Mouse (Mus musculus) heart, adult 11 months (tissue): Measurements from ENCODE around the gene Adck2.

Experiments used
- DNase-seq: peaks from one replicate; pipeline ENCODE4 v3.0.0; 2022

The Adck2 gene

DNA sequence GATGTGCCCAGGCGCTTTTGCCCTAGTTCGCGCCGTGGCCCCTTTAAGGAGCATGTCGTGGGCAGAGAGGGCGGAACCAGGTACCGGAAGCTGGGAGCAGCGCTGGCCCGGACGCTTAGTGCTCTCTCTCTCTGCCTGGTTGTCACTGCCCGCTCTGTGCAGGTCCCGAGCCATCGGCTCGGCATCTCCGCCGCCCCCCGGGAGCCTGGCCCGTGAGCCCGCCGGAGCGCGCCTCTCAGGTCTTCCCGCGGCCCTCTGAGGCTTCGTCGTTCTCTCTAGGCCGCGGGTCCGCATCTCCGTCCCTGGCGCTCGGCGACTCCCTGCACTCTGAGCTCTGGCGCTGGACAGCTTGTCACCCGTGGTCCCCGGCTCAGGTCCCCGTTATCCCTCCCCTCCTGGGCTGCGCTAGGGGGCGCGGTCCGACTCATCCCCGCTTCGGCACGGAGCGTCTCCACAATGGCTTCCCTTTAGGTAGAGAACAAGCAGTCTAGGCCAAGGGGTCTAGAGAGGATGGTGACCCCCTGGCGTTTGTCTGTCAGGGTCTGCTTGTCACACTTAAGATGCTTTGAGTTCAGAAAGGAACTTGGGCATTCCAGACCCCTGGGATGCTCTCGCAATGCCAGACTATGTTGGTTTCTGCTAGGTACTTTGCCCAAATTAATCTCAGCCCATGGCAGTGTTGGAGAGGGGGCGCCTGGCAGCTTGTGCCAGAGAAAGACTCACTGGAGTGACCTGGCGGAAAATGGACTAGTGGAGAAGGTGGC is at the start of gene Adck2:
Gene Adck2, plus strand, starts transcription at position 83 of the 764 bp plus-strand sequence.
- peak; percentile 98 for DNase-seq

DNA sequence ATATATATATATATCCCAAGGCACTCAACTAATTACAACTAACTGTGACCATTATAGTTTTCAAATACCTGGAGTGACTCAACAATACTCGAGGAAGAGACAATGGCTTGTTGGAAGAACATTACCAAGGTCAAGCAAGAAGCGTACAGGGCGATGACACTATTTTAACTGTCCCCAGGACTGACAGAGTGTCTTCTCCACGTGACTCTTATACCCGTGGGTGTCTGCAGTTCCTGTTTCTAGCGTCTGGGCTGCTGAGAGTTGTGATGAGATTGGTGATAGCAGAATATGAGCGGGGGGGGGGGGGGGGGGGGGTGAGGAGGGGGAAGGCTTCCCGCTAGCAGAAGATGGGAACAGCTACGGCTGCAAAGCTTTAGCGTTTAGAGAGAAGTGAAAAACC is 46.9 kb upstream of the Adck2 start:
- DNase-seq: peak; percentile 93

DNA sequence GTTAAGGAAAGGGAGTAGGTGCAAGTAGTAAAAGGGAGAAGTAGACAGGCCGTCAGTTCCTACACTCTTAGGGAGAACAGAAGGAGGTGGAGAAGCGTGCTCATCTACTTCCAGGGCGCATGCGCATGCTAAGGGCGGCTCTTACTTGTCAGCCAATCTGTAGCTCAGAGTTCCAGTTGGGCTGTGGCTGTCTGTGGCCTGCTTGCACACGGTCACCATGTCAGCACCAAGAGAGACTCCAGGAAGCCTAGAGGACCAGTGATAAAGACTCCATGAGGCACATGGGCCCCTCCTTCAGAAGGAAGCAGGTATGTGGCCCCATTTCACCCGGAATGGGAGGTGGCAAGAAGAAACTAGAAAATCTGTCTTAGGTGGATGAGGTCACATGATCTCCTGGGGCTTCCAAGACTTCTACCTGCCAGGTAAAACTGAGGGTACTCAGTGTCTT is 46.3 kb upstream of the Adck2 start:
- DNase-seq: peak; percentile 98

DNA sequence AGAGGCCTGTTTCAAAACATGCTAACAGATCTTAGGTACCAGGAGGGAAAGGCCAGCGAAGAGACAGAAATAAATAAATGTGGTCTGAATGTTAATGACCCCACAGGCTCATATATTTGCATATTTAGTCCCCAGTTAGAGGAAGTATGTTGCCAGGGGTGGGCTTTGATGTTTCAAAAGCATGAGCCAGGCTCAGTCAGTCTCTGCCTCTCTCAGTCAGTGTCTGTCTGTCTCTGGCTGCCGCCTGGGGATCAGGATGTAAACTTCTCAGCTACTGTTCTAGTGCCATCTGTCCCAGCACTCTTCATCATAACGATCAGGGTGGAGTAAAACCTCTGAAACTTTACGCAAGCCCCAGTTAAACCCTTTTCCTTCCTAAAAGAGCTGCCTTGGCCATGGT is 45.9 kb upstream of the Adck2 start:
- peak; percentile 86 for DNase-seq

DNA sequence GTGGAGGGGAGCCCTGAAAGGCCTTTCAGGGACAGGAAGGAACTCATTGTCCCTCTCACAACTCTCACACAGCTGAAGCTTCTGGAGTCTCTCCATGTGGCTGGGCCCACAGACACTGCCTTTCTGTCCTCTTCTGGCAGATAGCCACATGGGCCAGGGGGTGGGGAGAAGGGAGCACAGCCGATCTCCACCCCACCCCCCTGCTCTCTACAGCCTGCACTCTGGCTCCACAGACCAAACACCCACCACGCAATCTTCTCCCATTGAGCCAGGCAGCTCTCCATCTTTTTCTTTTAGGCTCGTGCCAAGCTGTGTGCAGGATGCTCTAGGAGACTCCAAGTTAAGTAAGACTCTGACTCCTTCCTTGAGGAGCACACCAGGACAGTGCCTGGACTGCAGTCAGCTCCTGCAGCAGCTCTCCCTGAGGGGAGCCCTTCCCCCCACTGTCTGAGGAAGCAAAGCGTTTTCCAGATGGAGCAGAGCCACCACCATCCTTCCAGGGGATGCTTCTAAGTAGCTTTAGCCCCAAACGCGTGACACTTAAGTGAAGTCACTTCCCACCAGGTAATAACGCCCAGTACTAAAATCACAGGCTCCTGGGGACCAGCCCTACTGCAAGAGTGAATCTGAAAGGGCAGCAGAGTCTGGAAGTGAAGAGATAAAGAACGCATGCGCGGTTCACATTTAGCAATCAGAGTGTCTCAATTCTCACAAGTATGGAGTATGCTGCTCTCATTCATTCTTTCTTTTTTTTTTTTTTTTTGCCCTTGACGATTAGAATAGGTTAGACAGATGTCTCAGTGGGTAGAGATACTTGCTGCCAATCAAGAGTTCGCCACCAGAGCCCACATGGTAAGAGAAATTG is 44.8 kb upstream of the Adck2 start:
- DNase-seq: peak; percentile 99

DNA sequence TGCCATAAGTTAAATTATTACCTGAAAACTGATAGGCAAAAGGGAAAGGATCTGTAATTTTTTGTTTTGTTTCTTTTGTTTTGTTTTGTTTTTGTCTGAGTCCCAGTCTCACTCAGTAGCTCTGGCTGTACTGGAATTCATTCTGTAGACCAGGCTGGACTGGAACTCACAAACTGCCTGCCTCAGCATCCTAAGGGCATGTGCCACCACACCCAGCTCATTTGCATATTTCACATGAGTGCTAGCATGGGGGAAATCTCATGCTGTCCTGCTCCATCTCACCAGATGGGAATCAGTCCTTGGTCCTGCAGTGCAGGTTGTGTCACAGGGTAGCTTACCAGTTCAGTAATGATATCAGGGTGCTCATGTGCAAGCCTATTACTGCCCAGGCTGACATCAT is 38.7 kb upstream of the Adck2 start:
- peak; percentile 75 for DNase-seq

DNA sequence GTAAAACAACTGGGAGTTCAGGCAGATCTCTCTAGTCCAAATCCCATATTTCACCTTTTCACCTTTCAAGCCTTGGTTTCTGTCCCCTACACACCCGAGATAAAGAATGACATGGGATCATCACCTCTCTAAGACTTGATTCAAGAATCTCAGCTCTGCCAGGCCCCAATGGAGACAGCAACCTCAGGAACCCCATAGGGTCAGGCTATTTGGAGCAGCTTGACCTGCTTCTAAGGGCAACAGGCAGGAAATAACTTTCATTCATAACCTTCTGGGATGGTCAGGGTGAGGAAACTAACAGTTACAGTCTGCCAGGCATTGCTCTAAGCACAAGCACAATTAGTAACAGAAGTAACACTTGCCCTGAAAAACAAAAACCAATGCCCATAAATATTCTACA is 37.1 kb upstream of the Adck2 start:
- peak; percentile 85 for DNase-seq

DNA sequence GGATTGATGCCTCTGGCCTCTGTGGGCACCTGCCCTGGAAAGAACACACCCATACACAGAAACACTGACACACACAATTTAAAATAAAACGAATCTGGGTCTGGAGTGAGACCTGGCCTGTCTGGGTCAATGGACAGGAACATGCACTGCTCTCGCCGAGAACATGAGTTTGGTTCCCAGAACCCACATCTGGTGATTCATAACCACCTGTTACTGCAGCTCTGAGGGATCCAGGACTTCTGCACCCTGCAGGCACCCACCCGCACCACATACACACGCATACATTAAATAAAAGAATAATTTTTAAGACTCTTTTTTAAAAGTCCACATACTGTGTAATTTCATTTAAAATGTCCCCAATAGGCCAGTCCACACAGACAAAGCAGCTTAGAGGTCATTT is 36.4 kb upstream of the Adck2 start:
- peak; percentile 54 for DNase-seq

DNA sequence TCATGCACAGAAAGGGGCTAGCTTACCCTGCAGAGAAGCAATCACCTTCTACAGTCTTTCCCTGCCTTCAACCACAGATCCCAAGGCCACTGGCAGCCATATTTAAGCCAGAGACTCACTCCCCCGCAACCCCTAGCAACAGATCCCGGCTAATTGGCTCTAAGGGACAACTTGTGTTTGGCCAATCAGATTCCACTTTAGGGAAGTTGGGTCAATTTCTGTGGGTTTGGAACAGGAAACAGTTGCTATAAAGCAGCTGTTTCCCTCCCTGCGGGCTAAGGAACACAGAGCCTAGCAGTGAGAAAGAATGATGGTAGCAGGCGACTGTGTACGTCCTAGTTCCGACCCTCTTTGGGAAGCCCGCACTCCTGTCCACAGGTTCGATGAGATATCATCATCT is 35.4 kb upstream of the Adck2 start:
- DNase-seq: peak; percentile 94

DNA sequence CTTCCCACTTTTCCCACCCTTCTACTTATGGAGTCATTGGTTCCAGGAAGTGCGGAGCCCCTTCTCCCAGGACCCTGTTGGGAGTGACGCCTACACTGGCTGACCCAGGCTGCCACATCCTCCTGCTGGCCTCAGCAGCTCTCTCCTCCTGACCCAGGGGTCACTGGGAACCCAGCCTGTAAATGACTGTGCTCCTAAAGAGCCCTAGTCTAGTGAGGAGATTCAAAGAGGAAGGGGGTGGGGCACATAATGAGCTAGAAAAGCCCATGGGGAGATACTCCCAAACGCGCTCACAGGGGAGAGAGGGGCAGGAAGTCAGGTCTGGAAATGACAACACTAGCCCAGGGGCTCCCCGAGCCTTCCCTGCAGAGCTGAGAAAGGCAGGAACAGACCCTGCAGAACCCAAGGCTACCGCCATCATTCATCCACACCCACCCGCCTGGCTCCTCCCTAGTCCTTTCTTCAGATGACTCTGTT is 34.0 kb upstream of the Adck2 start:
- DNase-seq: peak; percentile 99

DNA sequence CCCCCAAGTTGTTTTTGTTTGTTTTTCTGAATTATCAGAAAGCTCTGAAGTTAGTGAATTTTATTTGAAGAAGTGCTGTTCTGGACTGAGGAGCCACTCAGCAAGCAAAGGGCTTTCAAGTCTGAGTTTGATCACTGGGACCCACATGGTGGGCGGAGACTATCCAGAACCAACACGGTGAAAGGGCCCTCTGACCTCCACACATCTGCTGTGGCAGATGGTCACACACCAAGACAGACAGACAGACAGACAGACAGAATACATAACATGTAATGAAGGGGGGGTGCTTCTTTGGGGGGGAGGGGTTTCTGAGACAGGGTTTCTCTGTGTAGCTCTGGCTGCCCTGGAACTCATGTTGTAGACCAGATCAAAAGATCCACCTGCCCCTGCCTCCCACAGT is 33.1 kb upstream of the Adck2 start:
- no peak for DNase-seq

DNA sequence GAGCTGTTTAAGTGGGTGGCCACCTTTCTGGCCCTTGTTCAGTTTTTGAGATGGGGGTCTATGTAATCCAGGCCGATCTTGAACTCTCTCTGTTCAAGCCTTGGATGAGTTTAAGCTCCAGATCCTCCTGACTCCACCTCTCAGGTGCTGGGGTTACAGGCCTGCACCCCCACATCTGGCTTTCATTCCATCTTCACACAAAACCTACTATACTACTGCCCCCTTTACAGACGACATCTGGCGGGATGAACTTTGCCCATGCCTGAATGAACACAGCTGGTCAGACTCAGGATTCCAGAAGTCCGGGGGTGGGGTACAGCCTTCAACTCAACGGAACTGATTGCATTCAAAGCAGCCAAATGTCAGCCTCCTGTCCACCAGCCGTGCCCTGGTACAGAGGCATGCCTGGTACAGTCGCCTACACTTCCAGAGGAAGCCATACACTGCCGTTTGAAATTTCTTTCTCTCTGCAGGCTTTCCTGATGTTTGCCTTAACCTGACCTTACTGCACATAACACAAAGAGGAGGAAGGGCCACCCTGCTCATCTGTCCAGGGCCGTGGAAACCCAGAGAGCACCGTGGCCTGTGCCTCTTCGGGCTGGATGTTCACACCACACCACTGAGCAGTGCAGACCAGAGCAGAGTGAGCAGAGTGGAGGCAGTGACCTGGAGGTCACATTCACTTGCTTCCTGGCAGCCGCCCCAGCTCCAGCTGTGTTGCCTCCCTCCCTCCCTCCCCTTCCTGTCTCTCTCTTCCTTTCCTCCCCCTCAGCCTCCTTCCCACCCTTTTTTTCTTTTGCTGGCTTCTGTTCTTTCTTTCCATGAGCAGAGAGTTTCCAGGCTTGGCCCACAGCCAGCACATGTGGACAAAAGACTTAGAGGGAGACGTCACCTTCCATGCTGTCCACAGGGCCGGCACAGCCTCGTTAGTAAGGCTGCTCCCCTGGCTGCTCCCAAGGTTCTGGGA is 30.8 kb upstream of the Adck2 start:
- peak; percentile 99 for DNase-seq

DNA sequence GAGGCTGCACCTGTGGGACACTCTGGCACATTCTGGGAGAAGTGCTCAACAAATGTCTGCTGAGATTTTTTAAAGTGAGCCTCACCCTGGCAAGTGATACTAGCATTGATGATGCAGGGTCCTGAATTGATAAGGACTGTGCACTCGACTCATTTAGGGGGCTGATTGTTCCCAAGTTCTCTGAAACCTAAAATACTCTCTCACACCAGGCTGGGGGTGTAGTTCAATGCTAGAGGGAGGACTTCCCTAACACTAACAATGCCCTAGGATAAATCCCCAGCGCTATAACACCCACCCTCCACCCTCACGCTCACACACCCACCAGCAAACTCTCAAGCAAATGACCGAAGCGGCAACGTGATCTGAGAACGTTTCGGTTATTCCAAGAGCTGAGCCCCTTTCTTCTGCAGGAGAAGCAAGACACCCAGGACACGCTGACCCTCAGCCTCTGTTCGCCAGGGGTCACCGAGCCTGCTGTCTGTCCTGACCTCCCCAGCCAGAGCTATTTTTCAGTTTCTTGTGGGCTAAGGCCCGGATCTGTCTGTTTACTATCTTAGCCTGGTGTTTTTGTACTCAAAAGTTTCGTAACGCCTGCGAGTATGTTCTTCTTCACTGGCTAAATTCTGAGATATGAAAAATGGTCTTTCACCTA is 29.8 kb upstream of the Adck2 start:
- peak; percentile 95 for DNase-seq

DNA sequence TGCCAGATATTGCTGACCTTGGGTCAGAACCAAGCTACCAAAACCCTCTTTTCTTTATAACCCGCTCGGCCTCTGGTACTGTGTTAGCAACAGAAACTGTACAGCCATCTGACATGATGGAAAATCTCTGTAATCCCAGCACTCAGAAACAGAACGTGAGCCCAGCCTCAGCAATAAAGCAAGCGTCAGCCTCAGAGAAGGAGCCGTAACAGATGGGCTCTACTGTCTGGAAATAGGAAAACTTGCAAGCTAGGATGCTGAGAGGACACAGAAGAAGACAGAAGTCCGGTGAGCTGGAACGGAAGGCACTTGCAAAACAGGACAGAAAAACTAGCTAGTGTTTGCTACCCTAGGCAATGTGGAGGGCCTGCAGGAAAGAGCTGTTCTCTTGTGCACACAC is 28.2 kb upstream of the Adck2 start:
- DNase-seq: peak; percentile 55

DNA sequence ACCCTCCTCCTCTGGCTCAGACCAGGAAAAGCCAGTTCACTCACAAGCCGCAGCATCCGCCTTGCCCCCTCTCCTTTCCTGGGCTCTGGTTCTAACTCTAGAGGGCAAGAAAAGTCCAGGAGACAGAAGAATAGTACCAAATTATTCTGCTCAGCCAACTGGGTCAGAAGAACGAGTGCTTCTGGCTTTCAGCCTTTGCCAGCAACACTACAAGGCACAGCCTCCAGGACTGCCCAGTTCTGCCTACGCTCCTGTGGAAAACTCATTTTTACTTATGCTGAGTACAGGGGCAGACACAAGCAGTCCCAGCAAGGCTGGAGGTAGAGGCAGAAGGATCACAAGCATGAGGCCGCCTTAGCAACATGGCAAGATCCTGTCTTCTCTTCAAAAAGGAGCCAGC is 25.6 kb upstream of the Adck2 start:
- peak; percentile 79 for DNase-seq

DNA sequence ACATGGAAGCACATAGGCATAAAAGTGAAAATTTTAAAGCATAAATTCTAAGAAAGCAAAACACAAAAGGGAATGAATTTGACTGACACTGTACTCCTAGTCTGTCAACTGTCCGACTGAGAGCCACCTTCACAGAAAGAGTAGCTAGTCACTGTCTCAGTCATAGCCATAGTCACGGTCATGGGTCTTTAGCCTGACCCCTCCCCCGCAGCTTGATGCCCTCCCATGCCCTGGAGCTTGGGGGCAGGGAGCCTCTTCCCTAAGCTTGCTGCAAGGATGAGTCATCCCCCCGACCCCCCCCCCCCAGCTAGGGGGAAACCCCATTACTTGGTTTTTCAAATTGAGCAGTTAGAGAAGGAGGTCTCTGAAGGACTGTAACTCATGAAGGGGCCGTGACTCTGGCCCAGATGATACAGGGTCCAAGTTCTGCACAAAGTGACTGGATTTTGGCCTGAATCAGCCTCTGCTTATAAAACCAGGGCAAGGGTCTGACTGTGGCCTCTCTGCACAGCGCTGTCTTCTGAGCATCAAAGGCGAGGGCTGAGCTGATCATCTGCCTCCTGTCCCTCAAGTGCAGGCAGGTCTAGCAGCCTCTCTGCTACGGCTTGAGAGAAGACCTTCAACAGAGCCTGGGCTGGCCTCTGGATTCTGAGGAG is 21.6 kb upstream of the Adck2 start:
- DNase-seq: peak; percentile 87

DNA sequence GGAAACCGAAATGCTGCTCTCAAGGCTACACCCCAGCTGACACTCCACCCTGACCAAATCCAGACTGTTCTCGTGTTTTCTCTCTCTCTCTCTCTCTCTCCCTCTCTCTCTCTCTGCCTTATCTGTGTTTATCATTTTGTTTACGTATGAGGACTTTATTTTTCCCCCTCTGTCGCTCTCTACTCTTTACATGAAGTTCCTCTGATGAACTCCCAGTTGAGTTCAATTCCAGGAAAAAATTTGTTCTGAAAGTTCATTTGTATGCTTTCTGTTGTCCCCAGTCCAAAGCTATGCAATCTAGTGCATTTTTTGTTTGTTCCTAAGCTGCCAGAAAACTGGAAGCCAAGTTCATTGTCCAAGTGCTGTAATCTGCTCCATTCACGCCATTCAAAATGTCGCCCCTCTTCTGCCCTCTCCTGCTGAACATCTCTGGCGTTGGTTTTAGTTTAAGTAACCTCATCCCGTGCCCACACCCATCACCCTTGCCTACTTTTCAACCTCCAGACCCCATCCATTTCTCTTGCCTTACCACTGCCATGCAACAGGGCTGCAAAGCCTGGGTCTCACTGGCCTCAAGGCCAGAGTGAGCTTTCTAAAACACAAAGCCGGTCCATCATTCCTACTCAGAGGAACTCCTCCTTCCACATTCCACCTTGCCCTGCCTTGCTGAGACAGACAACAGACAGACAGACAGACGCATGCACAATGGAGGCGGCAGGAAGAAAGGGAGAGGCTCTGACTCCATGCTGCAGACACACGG is 18.6 kb upstream of the Adck2 start:
- DNase-seq: peak; percentile 91

DNA sequence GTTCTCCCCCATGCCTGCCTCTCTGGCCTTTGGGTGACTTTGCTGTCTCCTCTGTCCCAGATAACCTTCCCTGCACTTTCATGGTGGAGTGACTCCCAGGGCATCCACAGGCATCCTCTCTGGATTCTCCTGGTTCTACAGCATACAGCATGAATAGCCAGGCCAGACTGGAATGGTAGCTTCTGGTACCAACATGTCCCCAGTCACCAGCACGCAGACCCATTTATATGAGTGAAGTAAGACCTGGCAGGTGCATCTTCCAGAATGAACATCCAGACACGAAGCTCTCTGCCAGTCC is 18.1 kb upstream of the Adck2 start:
- peak; percentile 90 for DNase-seq

DNA sequence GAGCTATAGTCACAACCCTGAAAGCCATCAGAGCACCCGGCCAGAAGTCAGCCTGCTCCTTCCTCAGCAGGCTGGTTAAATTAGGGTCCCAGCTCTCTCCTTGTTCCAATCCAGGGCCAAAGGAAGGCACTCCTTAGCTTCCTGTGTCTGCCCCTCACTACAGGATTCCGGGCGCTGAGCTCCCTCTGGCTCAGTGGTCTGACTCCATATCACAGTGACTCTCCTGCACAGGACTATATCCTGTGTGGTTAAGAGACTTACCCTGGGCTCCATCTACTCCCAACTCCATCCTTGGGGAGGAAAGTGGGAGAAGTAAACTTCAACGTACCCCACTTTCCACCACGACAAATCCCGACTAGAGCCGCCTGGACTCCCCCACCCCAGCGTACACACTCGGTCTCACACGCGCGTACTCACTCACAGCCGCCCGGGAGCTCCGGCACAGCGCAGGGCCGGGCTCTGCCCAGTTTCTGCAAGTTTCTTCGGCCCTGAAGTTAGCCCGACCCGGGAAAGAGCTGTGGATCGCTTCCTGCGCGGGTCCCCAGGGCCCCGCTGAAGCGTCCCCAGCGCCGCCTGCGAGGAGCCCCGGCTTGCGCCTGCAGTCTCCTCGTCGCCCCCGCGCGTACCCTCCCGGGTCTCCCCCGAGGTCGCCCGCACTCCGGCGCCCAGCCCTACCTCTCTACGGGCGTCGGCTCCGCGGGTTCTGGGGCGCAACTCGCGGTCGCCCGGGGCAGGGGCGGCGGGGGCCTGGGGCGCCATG is 16.6 kb upstream of the Adck2 start:
- peak; percentile 96 for DNase-seq

DNA sequence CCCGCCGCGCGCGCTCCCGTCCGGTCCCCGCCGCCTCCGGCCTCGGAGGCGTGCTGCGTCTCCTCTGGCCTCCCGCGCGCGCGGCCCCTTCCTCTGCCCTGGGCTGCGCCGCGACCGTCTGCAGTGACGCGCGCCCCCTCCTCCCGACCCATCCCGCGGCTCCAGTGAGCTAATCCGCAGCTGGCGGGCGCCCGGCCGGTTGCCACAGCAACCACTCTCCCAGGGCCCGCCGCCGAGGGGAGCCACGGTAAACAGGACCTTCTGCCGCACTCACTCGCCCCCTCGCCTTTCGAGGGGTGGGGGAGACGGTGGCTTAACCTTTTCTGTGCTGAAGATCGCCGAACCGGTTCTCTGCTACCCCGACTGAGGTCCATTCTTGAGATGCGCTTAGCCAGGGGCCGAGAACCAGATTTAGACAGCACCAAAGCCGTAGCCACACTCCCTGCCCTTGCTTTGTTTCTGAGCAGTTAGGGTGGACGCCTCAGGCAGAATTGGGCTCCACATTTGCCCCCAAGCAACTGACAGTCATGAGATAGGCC is 15.9 kb upstream of the Adck2 start, which contains the start of gene Dennd2a:
Gene Dennd2a, minus strand, starts transcription at position 145 of the 539 bp plus-strand sequence.
- DNase-seq: peak; percentile 99
